Mouse (Mus musculus) frontal cortex, adult 2 months (tissue): Measurements from ENCODE around the gene Nyx. TPM values are rescaled to one million over a fixed set of nuclear protein-coding genes. Genes with fewer than 3 reads are reported as not detected.

Experiments used
- DNase-seq, 2 experiments: peaks; one replicate each; pipeline ENCODE4 v3.0.0; 2022; ENCODE audit warnings: low spot score in 1 of 2; ENCODE audit errors: extremely low spot score in 1 of 2
- polyA plus RNA-seq: library from polyadenylated mRNA; depleted of rRNA; stranded (reverse); fragments of >200 nt; gene quantifications from 2 replicates; pipeline ENCODE4 v1.2.3, GENCODE M21; 2012; rRNA removed

Nyx gene
- polyA plus RNA-seq, 1 experiment = 0.42 TPM

- no peak for DNase-seq
These were observed 25.0 kb downstream of the Nyx start for GRCm38 (mm10) chrX:13490941-13491340.

DNA sequence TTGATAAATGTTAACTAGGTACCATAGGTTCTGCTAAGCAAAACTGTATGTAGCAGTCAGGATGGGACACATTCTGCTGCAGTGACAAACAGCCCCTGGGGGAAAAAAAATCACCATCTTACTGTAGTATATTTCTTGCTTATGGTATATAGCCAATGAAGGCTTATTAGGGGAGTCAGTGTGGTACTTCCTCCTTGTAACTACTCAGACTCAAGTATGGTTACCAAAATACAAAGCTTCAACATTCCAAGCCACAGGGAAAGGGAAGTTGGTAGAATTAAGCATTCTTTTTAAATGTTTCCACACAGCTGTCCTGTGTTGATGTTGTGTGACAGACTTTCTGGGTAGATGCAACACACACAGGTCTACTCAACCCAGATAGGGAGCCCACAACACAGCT, 27.0 kb downstream of the Nyx start:
- DNase-seq = no peak

DNA sequence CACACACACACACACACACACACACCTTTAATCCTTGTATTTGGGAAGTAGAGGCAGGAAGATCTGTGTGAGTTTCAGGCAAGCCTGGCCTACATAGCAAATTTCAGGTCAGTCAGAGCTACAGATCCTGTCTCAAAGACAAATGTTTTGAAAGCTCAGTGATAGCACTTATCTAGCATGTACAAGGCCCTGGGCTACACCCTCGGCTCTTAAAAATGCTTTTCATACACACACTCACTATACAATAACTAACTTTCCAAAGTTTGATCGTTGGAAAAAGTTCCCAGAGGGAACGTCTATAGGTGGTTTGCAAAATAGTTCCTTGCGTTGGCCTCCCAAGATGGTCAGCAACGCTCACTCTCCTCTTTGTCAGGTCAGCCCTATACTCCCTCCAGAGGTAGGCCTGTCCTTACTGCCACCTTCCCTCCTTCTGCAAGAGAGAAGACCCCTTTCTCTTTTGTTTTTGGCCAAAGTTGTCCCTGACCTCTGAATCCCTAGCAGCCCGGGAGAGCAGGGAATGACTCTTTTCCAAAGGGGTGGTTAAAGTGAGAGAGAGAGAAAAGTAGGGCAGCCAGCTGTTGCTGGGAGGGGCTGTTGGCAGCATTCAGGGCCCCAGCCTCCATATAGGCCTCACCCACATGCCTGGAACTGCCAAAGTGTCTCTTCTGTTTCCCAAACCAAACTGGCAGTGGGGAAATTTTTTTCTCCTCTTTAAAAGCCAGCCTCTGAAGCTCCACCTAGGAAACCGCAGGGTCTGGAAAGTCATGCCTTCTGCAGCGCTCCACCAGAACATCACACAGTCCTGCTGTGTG, 29.2 kb downstream of the Nyx start:
- no peak for DNase-seq

GRCm38 (mm10) chrX:13500284-13500683, 34.4 kb downstream of the Nyx start:
- no peak for DNase-seq

DNA sequence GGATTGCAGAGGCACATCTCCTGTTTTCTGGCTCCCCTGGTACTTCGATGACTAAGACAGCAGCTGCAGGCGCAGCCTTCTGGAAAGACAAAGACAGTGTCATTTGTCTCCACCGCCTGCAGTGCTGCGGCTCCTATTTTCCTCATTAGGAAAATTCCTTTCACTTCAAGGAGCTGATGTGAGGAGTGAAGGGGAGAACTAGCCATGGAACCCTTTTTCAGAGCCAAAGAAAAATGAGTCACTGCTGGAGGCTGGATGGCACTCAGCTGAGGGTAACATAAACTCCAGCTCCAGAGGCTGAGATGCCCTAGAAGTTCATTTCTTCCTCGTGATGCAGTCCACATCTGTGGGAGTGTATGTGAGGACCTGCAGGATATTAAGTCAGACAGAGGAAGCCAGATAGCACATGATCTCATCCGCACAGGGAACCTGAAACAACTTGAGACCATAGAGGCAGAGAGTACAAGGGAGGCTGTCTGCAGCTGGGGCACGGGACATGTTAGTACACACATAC, 37.0 kb downstream of the Nyx start:
- DNase-seq = peak in 1 of 2 experiments; percentile 56

DNA sequence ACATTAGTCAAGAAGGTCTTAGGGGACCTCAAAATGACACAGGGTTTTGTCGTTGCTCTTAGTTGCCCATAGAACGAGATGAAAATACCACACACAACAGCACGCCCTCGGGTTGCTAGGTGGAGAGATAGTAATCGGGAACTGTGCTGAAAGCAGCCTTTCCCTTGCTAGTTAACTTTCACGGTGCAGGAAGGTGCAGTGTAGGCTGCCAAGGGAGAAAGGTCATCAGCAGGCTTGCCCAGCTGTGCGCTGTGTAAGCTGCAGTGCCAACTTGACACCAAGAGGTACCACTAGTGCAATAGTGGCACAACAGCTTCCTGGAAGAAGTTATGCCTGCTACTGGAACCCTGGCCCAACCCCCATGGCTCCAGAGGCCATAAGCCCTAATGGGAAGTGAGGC, 38.5 kb downstream of the Nyx start:
- DNase-seq = no peak

DNA sequence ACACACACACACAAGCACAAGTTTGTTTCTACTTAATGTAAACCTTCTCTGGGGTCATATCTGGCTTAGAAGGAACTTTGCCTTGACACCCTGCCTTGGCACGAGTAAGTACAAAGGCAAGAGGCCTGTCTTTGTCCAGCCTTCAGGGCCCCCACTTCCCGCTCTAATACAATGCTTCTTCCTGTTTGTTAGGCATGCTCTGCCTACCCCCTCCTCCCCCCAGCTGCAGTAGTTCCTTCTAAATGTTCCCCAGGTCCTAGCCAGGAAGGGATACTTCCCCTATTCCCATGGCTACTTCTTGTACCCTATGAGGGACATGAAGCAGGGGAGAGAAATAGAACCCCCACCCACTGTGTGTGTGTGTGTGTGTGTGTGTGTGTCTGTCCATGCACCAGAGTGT, 40.5 kb downstream of the Nyx start:
- DNase-seq = no peak

DNA sequence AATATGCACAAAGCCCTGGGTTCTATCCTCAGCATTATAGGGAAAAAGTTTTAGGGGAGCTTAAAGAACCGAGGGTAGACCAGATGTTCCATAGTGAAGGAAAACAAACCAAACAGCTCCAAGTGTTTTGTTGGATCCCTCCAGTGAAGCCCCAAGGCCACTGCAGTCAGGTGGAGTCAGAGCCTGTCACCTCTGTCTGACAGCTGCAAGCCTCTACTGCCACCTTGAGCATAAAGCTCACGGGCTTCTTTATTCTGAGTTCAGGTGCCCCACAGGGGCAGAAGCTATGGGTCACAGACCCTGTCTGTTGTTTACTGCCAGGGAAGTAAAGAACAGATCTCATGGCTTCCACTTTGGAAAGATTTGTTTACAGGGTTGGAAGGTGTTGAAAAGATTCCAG, 47.2 kb downstream of the Nyx start:
- DNase-seq = no peak

- peak in 1 of 2 experiments; percentile 37 for DNase-seq
These were observed 48.0 kb downstream of the Nyx start for GRCm38 (mm10) chrX:13513864-13514263.

- DNase-seq = no peak
These were observed 50.5 kb downstream of the Nyx start for GRCm38 (mm10) chrX:13516451-13516850.

DNA sequence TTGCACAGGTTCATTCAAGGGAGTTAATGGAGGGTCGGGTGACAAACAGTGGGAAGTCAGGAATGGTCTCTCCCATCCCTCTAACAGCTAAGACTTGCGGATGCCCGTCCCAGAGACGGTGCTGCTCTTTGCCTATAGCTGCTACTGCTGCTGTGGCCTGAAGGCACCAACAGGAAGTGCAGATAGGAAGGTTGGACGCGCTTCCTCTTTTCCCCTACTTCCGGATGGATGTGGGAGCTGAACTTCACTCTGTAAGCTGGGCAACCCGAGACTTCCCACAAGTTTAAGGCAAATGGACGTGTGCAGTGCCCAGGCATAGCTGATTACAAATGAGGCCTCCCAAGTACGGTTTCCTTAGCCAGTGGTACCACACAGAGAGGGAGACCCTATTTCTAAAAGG, 52.1 kb downstream of the Nyx start:
- no peak for DNase-seq

- no peak for DNase-seq
These were observed 53.0 kb downstream of the Nyx start for GRCm38 (mm10) chrX:13518781-13519407.

- DNase-seq = no peak
These were observed 53.5 kb downstream of the Nyx start for GRCm38 (mm10) chrX:13519408-13519783.

DNA sequence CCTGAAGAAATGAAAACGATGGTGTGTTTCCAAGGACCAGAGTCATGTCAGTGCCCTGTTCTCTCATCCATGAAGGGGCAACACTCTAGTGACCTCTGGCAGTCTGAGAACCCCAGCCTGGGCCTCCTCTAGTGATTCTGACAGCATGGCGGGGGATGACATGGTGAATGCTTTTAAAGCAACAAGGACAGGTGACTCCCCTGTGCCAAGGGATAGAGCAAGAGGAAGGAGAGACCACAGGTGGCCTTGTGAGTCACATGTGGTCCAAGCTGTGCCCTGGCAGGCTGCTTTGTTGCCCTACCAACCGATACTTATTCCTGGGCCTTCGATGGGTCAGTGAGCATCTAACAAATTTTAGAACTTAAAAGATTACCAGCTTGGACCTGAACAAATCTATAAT, 54.7 kb downstream of the Nyx start:
- no peak for DNase-seq

GRCm38 (mm10) chrX:13521288-13521687, 55.4 kb downstream of the Nyx start:
- DNase-seq = no peak

Other genes with a start within 250 kb of the Nyx start
- 78.5 and 90.0 TPM in 2 replicates for gene Ddx3x, start 185.1 kb upstream of the Nyx start, polyA plus RNA-seq
- gene Gpr34, start 166.0 kb downstream of the Nyx start, polyA plus RNA-seq = 10.9 and 17.2 TPM in 2 replicates
- gene Gpr82, start 195.3 kb downstream of the Nyx start, polyA plus RNA-seq = 0.04 TPM in 1 of 2 replicates, not detected in the other